Mouse (Mus musculus) lung, postnatal 10 days (tissue): ENCODE data around the gene Kif24.

ENCODE experiments used
- DNase-seq: peaks from one replicate; pipeline ENCODE4 v3.0.0; 2021

Gene Kif24

DNA sequence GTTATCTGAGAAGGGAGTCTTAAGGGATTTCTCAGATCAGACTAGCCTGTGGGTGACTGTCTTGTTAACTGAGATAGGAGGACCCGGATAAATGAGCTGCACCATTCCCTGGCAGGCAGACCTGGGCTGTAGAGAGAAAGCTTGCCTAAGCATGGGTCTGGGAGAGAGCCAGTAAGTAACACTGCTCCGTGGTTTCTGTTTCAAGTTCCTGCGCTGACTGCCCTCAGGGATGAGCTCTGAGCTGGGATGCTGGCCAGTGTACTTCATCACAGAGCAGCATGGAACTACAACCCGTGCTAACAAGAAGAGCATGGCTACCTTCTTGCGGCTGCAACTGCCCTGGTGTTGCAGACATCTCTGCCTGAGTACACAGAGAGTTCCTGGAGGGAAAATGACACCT is 64.8 kb downstream of the Kif24 start:
- DNase-seq, result no peak

DNA sequence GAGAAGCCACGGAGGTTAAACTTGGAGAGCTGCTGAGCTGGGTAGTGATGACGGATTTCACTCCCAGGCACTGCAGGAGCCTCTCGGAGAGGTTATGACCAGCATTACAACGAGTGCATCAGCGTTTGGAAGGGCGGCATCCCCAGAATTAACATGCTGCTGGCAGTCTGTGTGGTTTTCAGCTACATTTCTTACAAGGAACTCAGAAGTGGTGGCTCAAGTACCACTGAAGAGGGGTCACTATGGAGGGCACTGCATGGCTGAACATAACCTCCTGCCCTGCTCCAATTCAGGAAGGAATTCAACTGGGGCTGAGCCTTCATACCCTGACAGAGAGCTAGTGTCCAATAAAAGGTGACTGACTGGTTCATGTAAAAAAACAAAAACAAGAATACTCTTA is 66.3 kb downstream of the Kif24 start:
- peak; percentile 30 for DNase-seq

DNA sequence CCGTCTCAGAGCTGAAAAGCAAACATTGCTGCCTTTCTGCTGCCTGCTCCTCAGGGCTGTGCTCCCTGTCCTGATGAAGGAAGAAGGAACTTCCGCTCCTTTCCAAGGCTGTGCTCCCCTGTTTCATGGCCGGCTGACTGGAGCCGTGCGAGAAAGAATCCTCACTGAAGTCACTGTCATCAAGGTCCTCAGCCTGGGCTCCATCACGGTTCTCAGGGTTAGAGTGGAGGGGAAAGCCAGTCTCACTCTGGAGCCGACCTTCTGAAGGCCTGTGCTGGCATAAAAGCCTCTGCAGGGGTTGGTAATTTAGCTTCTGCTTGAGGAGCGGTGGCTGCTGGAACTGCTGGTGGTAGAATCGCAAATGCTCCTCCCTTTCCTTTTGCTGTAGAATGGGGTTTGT is 70.0 kb downstream of the Kif24 start:
- DNase-seq, result no peak

DNA sequence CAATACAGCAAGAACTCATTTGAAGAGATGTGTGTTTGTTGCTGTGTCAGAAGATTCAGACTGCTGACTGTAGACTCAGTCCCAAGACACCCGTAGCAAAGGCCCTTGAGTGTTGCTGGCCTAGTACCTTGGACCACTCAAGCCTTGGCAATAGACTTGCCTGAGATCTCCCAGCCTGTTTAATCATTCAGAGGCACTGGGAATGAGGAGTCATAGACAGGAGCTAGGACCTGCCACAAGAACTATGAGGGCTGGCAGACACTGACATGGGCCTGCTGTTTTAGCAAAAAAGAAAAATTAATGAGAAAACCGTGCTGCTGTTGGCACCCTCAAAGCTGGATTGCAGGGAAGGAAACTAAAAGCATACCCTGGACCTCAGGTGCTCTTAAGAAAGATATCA is 73.7 kb downstream of the Kif24 start:
- peak; percentile 59 for DNase-seq

DNA sequence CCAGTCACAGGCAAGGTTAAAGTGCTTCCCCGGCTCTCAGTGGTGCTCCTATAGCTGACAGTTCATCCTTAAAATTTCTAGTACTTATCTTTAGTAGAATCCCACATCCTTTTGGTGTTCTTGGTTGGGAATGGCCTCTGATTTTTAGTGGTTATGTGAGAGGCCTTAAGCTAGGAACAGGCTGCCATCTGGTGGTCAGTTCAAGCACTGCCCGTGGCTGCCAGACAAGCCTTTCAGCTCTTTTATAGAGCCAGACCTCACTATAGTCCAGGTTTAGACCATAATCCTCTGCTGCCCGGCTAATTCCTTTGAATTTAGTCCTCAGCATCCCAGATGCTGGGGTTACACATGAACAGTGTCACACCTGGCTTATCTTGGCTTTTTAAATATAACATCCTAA is 74.6 kb downstream of the Kif24 start:
- peak; percentile 89 for DNase-seq

DNA sequence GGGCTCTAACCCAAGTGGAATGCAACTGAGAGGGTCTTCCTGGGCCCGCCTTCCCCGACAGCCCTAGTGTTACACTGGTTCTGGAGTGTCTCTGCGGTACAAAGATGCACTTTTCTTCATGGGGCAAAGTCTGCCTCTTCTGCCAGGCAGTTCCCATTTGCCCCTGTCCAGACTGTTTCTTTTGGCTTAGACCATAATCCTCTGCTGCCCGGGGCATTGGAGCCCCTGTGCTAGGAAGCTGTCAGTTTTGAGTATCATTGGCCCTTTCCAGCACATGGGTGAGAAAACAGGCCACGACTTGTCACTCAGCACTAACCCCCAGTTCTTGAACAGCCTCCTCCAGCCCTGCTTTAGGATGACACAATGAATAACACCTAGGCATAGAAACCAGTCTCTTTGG is 75.4 kb downstream of the Kif24 start:
- DNase-seq, result no peak

DNA sequence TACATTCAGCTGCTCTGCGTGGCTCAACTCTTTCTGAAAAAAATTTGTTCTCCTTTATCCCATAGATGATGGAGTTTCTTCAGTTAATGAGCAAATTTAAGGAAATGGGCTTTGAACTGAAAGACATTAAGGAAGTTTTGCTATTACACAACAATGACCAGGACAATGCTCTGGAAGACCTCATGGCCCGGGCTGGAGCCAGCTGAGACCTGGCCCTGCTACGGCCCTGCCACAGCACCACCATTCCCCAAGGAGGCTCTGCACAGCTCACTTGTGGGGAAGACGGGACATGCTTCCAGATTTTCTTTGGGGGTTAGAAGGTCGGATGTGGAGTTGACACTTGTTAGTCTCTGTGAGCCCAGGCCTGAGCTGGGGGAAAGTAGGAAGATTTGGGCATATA is 76.1 kb downstream of the Kif24 start:
- no peak for DNase-seq

DNA sequence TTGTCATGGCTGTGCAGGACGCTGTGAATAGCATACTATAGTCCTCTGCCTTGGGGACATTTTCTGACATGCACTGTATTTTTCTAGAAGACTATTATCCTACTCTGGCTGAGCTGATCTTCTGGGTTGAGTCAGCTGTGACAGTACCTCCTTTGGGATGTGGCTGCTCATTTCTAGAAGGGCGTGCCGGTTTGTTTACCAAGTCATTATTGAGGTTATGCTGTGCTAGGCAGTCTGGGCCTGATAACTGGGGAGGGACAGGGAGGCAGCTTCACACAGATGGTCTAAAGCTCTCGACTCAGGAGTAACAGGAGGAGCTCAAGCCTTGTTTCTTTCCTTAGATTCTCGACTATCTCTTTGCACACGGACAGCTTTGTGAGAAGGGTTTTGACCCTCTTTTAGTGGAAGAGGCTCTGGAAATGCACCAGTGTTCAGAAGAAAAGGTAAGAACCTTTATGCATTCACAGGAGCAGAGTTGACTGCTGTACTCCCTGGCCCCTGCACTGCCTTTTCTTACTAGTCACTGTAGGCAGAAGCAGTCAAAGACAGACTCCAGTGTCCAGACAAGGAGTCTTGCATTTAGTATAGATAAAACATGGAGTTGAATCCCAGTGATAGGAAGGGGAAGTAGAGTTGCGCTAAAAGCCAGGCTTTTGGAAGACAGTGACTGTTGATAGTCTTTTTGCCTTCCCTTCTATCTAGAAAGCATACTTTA is 76.8 kb downstream of the Kif24 start:
- DNase-seq, result no peak

DNA sequence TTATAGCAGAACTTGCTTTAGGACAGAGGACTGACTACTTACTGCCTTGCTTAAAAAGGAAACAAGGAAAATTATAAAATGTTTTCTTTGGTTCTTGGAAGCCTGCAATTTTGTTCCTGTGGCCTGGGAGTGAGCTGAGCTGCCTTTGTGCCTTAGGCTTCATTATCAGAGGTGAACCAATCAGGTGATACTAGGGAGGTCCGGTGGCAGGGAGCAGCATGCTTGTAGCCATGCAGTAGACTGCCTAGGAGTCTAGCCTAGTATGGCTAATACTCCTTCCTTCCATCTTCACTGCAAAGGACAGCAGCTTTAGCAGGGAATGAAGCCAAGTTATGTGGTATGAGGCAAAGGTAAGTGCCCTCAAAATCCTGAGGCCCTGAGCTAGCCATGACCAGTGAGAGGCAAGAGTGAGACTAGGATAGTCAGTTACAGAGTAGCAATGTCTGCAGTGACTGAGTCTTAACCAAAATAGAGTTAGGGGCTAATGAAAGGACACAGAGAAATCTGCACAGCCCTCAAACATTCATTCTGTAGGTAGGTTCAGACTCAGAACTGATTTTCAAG is 78.2 kb downstream of the Kif24 start:
- DNase-seq, result no peak

DNA sequence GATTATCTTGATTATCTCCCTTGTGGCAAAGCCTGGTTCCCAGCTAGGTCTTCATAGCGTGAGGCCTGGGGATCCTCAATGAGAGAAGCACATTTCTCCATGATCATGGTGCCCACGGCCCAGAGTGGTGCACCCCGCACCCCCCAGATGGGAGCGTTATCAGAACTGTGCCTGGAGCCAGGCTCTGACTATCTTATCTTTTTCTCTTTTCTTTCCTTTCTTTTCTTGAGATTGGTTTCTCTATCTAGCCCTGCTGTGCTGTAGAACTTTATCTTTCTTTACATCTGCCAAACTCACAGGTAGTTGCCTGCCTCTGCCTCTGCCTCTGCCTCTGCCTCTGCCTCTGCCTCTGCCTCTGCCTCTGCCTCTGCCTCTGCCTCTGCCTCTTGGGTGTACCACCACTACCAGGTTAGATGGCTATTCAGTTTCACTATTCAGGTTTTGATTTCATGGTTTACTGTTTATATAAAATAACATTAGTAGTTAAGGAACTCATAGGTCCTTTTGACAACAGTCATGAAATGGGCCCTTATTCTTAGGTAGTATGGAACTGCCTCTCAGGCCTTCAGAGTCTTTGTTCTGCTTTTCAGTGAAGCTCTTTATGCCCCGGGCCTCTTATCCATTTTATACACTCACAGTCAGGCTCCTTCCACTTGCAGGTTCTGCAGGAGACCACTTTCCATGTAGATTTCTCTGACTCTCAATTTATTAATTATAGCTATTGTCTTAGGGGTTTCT is 83.3 kb downstream of the Kif24 start:
- DNase-seq, result no peak

DNA sequence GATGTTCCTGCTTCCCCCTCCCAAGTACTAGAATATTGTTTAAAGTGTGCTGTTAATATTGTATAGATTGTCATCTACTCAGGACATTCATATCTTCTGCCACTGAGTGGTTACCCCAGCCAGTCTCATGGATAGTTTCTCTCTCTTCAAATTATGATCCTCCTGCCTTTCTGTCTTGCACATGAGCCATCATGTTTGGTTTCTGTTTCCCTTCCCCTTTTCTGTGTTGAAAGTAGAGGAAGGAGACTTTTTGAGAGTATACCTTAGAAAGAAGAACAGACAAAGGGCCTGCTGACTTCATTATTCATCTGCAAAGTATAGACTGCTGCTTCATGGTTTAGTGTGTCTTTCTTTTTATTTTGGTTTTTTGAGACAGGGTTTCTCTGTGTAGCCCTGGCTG is 87.1 kb downstream of the Kif24 start:
- no peak for DNase-seq

DNA sequence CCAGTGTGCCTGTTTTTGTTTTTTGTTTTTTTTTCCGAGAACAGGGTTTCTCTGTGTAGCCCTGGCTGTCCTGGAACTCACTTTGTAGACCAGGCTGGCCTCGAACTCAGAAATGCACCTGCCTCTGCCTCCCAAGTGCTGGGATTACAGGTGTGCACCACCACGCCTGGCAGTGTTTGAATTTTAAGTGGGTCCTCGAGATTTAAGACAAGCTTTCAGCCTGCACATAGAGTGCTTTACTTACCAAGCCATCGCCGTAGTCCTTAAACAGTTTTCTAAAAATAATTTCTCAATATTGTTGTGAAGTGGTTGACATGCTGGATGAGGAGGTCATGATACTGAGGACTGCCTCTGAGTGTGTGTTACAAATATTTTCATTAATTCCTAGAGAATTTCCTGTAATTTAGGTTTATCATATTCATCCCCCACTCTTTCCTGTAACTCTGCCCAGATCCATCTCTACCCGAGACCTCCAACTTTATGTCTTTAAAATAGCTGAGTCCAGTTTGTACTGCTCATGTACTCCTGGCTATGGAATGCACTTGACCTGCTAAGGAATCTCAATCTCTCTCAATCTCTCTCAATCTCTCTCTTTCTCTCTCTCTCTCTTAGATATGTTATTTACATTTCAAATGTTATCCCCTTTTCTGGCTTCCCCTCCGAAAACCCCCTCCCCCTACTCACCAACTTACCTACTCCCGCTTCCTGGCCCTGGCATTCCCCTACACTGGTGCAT is 94.8 kb downstream of the Kif24 start:
- no peak for DNase-seq

DNA sequence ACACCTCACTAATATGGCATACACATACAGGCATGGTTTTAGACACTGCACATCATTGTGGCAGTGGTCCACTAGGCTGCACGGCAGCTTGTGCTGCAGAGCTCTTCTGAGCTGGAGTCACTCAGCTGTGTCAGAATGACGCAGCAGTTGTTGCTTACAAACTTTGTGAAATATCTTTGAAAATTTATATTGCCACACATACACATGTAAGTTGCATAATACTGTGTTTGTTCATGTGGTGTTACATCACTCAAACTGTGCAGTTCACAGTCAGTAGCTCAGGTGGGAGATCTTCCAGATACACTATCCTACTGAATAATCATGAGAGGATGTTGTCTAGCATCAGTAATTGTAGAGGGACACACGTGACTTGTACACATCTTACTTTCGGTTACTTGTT is 96.5 kb downstream of the Kif24 start:
- DNase-seq, result peak; percentile 19

DNA sequence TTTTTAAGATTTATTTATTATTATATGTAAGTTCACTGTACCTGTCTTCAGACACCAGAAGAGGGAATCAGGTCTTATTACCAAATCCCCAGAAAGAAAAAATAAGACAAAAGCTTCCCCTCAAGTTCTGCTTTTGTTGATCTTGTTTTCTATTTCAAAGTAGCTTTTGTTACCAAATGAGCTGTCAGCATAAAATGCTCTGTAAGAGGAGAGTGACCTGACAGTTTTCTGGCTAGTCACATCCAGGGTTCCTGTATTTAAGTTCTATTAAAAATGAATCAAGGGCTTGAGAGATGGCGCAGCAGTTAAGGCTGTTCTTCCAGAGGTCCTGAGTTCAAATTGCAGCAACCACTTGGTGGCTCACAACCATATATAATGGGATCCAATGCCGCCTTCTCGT is 103.6 kb downstream of the Kif24 start:
- peak; percentile 3 for DNase-seq

DNA sequence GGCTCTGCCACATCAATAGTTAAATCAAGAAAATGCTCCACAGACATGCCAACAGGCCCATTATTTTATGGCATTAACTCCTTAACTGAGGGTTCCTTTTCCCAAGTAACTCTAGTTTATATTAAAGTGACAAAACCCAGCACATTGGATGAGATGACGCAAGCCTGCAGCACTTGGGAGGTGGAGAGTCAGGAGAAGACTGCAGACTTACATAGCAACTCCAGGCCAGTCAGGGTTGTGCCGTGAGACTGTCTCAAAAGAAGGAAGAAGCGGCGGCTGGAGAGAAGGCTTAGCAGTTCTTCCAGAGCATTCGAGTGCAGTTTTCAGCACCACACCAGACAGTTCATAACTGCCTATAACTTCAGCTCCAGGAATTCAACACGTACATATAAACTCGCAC is 105.3 kb downstream of the Kif24 start:
- DNase-seq, result no peak

DNA sequence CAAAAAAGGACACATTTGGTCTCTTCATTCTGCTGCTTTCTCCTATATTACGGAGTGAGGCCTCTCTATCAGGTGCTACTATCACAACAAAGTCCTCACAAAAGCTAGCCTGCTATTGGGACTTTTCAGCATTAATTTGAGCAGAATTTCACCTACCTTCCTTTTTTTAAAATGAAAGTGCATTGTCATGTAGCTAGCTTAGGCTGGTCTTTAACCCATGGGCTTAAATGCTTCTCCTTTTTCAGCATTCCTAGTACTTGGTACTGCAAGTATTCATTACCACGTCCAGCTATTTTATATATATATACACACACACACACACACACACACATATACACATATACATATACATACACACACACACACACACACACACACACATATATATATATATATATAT is 106.0 kb downstream of the Kif24 start:
- no peak for DNase-seq

DNA sequence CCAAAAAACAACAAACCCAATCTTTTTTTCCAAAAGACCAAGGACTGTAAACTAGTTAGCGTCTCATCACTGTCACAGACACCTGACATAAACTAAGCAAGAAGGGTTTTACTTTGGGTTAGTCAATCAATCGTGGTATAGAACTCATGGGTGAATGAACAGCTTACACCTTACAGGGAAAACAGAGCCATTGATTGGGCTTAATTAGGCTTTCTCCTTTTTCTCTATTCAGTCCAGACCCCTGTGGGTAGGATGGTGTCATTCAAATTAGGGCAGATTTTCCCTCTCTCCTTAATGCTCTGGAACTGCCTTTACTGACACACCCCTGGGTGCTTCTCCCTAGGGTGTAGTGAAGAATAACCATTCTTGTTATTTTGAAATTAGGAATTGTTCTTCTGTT is 107.5 kb downstream of the Kif24 start:
- DNase-seq, result no peak

DNA sequence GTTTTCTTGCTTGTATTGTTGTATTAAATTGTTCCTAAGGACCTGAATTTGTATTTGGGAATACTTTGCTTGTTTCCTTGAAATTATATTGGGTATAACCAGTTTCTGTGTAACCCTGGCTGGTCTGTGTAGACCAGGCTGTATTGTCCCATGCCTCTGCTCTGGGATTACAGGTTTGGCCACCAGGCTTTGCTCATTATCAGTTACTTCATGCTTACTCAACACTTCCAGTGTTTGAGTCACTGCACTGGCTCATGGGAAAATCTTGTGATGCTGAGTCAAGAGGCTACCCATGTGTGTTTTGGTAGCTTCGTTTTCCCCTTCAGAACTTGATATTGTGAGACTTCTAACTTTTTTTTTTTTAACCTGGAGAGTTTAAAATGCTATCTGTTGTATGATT is 111.4 kb downstream of the Kif24 start:
- DNase-seq, result no peak

DNA sequence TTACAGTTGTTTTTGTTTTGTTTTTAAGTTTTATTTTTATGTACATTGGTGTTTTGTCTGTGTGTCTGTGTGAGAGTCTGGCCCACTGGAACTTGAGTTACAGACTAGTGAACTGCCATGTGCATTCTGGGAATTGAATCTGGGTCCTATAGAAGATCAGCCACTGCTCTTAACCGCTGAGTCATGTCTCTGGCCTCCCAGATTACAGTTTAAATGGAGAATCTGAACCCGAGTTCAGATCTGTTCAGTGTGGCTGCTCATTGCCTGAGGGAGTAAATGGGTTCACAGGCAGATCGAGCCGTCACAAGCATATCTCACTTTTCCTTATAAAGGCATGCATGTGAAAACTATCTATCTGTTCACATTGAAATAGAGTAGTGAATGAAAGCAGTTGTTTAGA is 111.9 kb downstream of the Kif24 start:
- DNase-seq, result no peak

DNA sequence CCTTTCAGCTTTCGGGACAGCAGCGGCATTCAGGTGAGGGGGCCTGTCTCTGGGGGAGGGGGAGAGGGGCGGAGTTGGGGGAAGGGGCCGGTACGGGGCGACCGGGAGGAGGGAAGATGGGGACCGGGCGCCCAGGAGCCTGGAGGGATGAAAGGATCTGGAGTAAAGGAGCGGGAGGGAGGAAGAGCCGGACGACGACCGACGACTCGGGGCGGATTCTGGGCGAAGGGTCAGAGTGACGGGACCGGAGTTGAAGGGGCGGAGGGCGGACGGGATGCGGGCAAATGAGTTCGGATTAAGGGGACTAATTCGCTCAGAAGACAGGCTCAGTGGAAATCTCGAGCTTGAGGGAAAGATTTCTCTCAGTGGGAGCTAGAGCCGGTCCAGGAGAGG is 115.5 kb downstream of the Kif24 start:
- peak; percentile 68 for DNase-seq

DNA sequence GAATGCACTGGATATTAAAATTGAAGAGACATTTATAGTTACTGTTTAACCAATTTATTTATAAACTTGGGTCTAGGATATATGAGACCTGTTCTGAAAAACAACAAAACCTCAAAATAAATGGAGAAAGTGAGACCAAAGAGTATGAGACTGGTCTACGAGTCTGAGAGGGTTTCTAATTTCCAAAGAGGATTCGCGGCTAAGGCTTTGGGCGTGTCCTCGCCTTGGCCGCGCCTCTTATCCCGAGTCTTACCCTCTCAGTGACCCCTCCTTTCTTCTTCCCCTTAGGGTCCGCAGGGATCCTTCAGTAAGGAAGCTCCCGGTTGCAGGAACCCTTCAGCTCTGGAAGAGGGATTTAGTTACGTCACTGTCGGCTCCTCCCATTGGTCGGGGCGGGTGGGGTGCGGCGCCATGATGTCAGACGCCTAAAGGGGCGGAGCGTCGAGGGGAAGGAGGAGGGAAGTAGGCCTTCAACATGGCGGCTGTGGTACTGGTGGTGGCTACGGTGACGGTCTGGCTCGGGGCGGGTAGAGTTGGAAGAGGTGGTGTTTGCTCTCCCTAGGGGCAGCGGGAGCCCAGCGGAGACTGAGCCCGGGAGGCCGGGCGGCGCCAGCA is 116.0 kb downstream of the Kif24 start, which contains the start of gene Ubap1:
TSS of gene Ubap1 (plus strand) at position 413 of the 615 bp plus-strand sequence.
- peak; percentile 98 for DNase-seq

DNA sequence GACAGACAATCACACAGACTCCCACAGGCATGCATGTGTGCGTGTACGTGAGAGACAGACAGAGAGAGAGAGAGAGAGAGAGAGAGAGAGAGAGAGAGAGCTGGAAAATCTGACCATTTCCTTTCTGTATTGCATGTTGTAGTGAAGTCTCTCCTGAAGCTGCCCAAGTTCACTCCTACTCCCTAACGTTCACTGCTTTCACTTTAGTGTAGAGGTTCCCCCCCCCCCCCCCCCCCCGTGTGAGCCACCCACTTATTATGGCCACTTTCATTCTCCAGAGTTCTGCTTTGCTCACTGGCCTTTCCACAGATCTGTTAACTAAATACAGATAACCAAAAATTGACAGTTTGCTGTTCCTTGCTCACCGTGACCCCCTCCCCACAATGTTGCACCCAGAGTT is 116.8 kb downstream of the Kif24 start:
- DNase-seq, result peak; percentile 3

DNA sequence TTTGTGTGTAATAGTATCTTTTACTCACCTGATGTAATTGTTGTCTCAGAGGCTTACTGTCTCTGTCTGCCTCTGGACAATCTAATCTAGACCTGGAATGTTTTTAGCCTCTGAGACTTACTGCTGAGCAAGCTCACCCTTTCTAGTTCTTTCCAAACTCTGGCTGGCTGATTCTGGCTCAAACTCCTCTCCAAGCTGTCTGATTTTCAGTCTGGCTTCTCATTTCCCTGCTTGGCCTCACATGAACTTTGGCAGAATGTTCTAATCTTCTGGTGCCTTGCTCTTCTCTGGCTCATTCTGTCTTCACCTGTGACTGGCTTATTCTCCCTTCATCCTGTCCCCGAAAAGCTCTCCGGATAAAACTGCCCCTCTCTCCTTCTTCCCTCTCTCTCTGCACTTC is 118.7 kb downstream of the Kif24 start:
- DNase-seq, result peak; percentile 8
